ENCODE assay signal across 24 mouse cellular contexts in genomic region chr8:125957226-125957993, GRCm38 (mm10). TPM values are rescaled to one million over a fixed set of nuclear protein-coding genes. Genes with fewer than 3 reads are reported as not detected.
DNase-seq lines count a peak whose midpoint lies in the region; ATAC-seq and TF ChIP-seq lines count a peak whose summit lies in the region.
"Had no signal": no experiment of that assay in that cellular context is flagged by ENCODE, and none has a peak within 500 bp of the region (broad histone marks: within the 10 kb centered on the region; RNA-seq: fewer than 3 reads in every experiment).

No protein-coding gene starts in this region.

- H3K27me3 ChIP-seq in embryonic facial prominence, embryonic 14.5 days (replicated peaks; ENCODE audit: control insufficient read depth, insufficient read depth, low read length): peaks cover 2% of the 10 kb centered on the region; the same call in 1 of the 2 replicates
- H3K27me3 ChIP-seq in embryonic facial prominence, embryonic 10.5 days (replicated peaks; ENCODE audit: low read depth, poor library complexity, severe bottlenecking): peaks cover 15% of the 10 kb centered on the region; the same call in 1 of the 2 replicates
- no peaks in the 10 kb centered on the region for H3K27me3 ChIP-seq in lung, embryonic 14.5 days (ENCODE audit: insufficient read depth, low read length)
- peaks cover 9% of the 10 kb centered on the region for H3K27me3 ChIP-seq in neural tube, embryonic 15.5 days (replicated peaks)

- no peak for ATAC-seq in embryonic facial prominence, embryonic 14.5 days (ENCODE audit: low read depth)
- peak; percentile 44; the same call in 1 of the 2 replicates for ATAC-seq in lung, embryonic 14.5 days (ENCODE audit: insufficient read depth)
- 0 out of 2 replicates have a peak, but pooled peaks have one; percentile 43 for ATAC-seq in neural tube, embryonic 15.5 days (ENCODE audit: low FRiP score)

- H3K4me3 ChIP-seq in embryonic facial prominence, embryonic 14.5 days (ENCODE audit: low read depth, low read length): no peak overlapping the region
- H3K4me3 ChIP-seq in embryonic facial prominence, embryonic 10.5 days: no peak overlapping the region
- no peak overlapping the region for H3K4me3 ChIP-seq in lung, embryonic 14.5 days (ENCODE audit: low read depth, low read length)
- H3K4me3 ChIP-seq in neural tube, embryonic 15.5 days (replicated peaks): no peak overlapping the region
- H3K4me3 ChIP-seq: forebrain, embryonic 12.5 days; hindbrain, embryonic 15.5 days; limb, embryonic 12.5 days; midbrain, embryonic 12.5 days; neural tube, embryonic 13.5 days had no signal

- H3K27ac ChIP-seq in embryonic facial prominence, embryonic 14.5 days (replicated peaks; ENCODE audit: low read depth, low read length): no peak overlapping the region
- no peak overlapping the region for H3K27ac ChIP-seq in embryonic facial prominence, embryonic 10.5 days (replicated peaks)
- 0 out of 2 replicates have a peak overlapping the region, but pooled peaks have one; percentile 16 for H3K27ac ChIP-seq in lung, embryonic 14.5 days (ENCODE audit: low read depth)
- no peak overlapping the region for H3K27ac ChIP-seq in neural tube, embryonic 15.5 days (replicated peaks)
- H3K27ac ChIP-seq: forebrain, embryonic 12.5 days; hindbrain, embryonic 15.5 days; limb, embryonic 12.5 days; midbrain, embryonic 12.5 days; neural tube, embryonic 13.5 days; stomach, postnatal 0 days had no signal

- peaks cover 13% of the 10 kb centered on the region; the same call in 1 of the 2 replicates for H3K9me3 ChIP-seq in embryonic facial prominence, embryonic 14.5 days (ENCODE audit: control insufficient read depth, low read length)
- H3K9me3 ChIP-seq in embryonic facial prominence, embryonic 10.5 days: peaks cover 11% of the 10 kb centered on the region; the same call in 1 of the 2 replicates
- H3K9me3 ChIP-seq in lung, embryonic 14.5 days (ENCODE audit: low read depth, low read length): peaks cover 7% of the 10 kb centered on the region; the same call in 1 of the 2 replicates
- H3K9me3 ChIP-seq in neural tube, embryonic 15.5 days (replicated peaks): no peaks in the 10 kb centered on the region
- H3K9me3 ChIP-seq: hindbrain, embryonic 15.5 days; neural tube, embryonic 13.5 days had no signal

- no peak overlapping the region for H3K4me2 ChIP-seq in embryonic facial prominence, embryonic 14.5 days (ENCODE audit: low read depth, low read length)
- no peak overlapping the region for H3K4me2 ChIP-seq in lung, embryonic 14.5 days
- H3K4me2 ChIP-seq in neural tube, embryonic 15.5 days: no peak overlapping the region
- H3K4me2 ChIP-seq: forebrain, embryonic 12.5 days; hindbrain, embryonic 15.5 days; limb, embryonic 12.5 days; midbrain, embryonic 12.5 days; neural tube, embryonic 13.5 days had no signal

- H3K9ac ChIP-seq in embryonic facial prominence, embryonic 14.5 days (ENCODE audit: low read depth, low read length): no peak overlapping the region
- H3K9ac ChIP-seq in lung, embryonic 14.5 days: no peak overlapping the region
- no peak overlapping the region for H3K9ac ChIP-seq in neural tube, embryonic 15.5 days (replicated peaks)
- H3K9ac ChIP-seq: forebrain, embryonic 12.5 days; hindbrain, embryonic 15.5 days; limb, embryonic 12.5 days; midbrain, embryonic 12.5 days; neural tube, embryonic 13.5 days had no signal

- DNase-seq in embryonic facial prominence, embryonic 14.5 days (ENCODE audit: low spot score): peak; percentile 18
- no peak for DNase-seq in embryonic facial prominence, embryonic 10.5 days (ENCODE audit: low spot score)
- DNase-seq in lung, embryonic 14.5 days: peak; percentile 55
- DNase-seq in lung, postnatal 10 days: no peak
- no peak for DNase-seq in neural tube, embryonic 10.5 days (ENCODE audit: extremely low spot score, low spot score)
- no peak for DNase-seq in heart, postnatal 25 days (ENCODE audit: low spot score)
- no peak for DNase-seq in urinary bladder, postnatal 10 days (ENCODE audit: low spot score)
- DNase-seq: adrenal gland, postnatal 14 days; cerebellum, adult 9-11 months; gastrocnemius, postnatal 36 days; kidney, adult 8-10 months; kidney, postnatal 14 days; layer of hippocampus, postnatal 36 days; thymus, adult 2 months; thymus, postnatal 4 days had no signal

- H3K4me1 ChIP-seq in embryonic facial prominence, embryonic 14.5 days (ENCODE audit: control insufficient read depth, insufficient read depth, low read length): no peaks in the 10 kb centered on the region
- H3K4me1 ChIP-seq in embryonic facial prominence, embryonic 10.5 days: no peaks in the 10 kb centered on the region
- H3K4me1 ChIP-seq in lung, embryonic 14.5 days (ENCODE audit: insufficient read depth): no peaks in the 10 kb centered on the region
- peaks cover 19% of the 10 kb centered on the region for H3K4me1 ChIP-seq in neural tube, embryonic 15.5 days
- H3K4me1 ChIP-seq: forebrain, embryonic 12.5 days; midbrain, embryonic 12.5 days had no signal

- no peak for TF ChIP-seq CTCF in lung, embryonic 14.5 days (IDR thresholded peaks at IDR 0.05; ENCODE audit: low read depth)

- WGBS in embryonic facial prominence, embryonic 14.5 days: 67% methylated on average over 13 of the region's 13 CpGs
- 80% methylated on average over 13 of the region's 13 CpGs for WGBS in embryonic facial prominence, embryonic 10.5 days
- WGBS in lung, embryonic 14.5 days: 57% methylated on average over 13 of the region's 13 CpGs
- whole genome bisulfite sequencing in neural tube, embryonic 15.5 days: 48% methylated on average over 13 of the region's 13 CpGs

- no peaks in the 10 kb centered on the region for H3K36me3 ChIP-seq in embryonic facial prominence, embryonic 14.5 days (ENCODE audit: control insufficient read depth, insufficient read depth, low read length)
- no peaks in the 10 kb centered on the region for H3K36me3 ChIP-seq in embryonic facial prominence, embryonic 10.5 days (replicated peaks)
- no peaks in the 10 kb centered on the region for H3K36me3 ChIP-seq in lung, embryonic 14.5 days (ENCODE audit: insufficient read depth)
- no peaks in the 10 kb centered on the region for H3K36me3 ChIP-seq in neural tube, embryonic 15.5 days
- H3K36me3 ChIP-seq: forebrain, embryonic 12.5 days; hindbrain, embryonic 15.5 days; limb, embryonic 12.5 days; midbrain, embryonic 12.5 days; neural tube, embryonic 13.5 days had no signal

- intact Hi-C loops in heart, postnatal 25 days (cut with DNase I): no loop called here

RNA-seq across cellular contexts. Expression of gene Kcnk1, which starts 37.6 kb away (rescaled TPM):
- 25.1 and 27.3 TPM in 2 replicates for polyA plus RNA-seq in embryonic facial prominence, embryonic 14.5 days (2014; fragmentation: Nextera tagmentation; extraction: Ambion mirVana)
- polyA plus RNA-seq in embryonic facial prominence, embryonic 10.5 days (2016; fragmentation: Nextera tagmentation; extraction: Ambion mirVana): 17.0 and 17.9 TPM in 2 replicates
- 48.3 and 49.0 TPM in 2 replicates for polyA plus RNA-seq in lung, embryonic 14.5 days (2014; fragmentation: Nextera tagmentation; extraction: Ambion mirVana)
- polyA plus RNA-seq in neural tube, embryonic 15.5 days (2015; fragmentation: Nextera tagmentation; extraction: Ambion mirVana): 23.8 and 23.9 TPM in 2 replicates
- total RNA-seq in heart, postnatal 25 days (2021): under 1 TPM in 1 of 2 experiments, not detected in 1; 0.18 TPM
- total RNA-seq: hematopoietic stem cell, adult 5-6 weeks; megakaryocyte progenitor cell, adult 5-6 weeks had no signal

RNA-seq across cellular contexts. Expression of gene Map3k21, which starts 47.2 kb away (rescaled TPM):
- 0.38 and 0.64 TPM in 2 replicates for polyA plus RNA-seq in embryonic facial prominence, embryonic 14.5 days (2014; fragmentation: Nextera tagmentation; extraction: Ambion mirVana)
- 0.04 and 0.06 TPM in 2 replicates for polyA plus RNA-seq in embryonic facial prominence, embryonic 10.5 days (2016; fragmentation: Nextera tagmentation; extraction: Ambion mirVana)
- polyA plus RNA-seq in lung, embryonic 14.5 days (2014; fragmentation: Nextera tagmentation; extraction: Ambion mirVana): 4.1 and 5.3 TPM in 2 replicates
- 0.59 and 0.86 TPM in 2 replicates for polyA plus RNA-seq in neural tube, embryonic 15.5 days (2015; fragmentation: Nextera tagmentation; extraction: Ambion mirVana)
- total RNA-seq in heart, postnatal 25 days (2021): under 1 TPM; 0.60 to 0.73 TPM
- total RNA-seq: hematopoietic stem cell, adult 5-6 weeks; megakaryocyte progenitor cell, adult 5-6 weeks had no signal

RNA-seq across cellular contexts. Expression of gene Pcnx2, which starts 59.3 kb away (rescaled TPM):
- 0.43 and 0.60 TPM in 2 replicates for polyA plus RNA-seq in embryonic facial prominence, embryonic 14.5 days (2014; fragmentation: Nextera tagmentation; extraction: Ambion mirVana)
- 0.10 and 0.15 TPM in 2 replicates for polyA plus RNA-seq in embryonic facial prominence, embryonic 10.5 days (2016; fragmentation: Nextera tagmentation; extraction: Ambion mirVana)
- 0.15 TPM in 1 of 2 replicates, not detected in the other for polyA plus RNA-seq in lung, embryonic 14.5 days (2014; fragmentation: Nextera tagmentation; extraction: Ambion mirVana)
- polyA plus RNA-seq in neural tube, embryonic 15.5 days (2015; fragmentation: Nextera tagmentation; extraction: Ambion mirVana): 3.6 and 4.8 TPM in 2 replicates
- under 1 TPM; 0.44 to 0.50 TPM for total RNA-seq in heart, postnatal 25 days (2021)
- total RNA-seq: hematopoietic stem cell, adult 5-6 weeks; megakaryocyte progenitor cell, adult 5-6 weeks had no signal

Comparison
In these comparisons a context has a peak if more than half of its experiments do, and no peak if none do; other contexts are left out.
1. DNase-seq: peak in embryonic facial prominence, embryonic 14.5 days (single experiment) and lung, embryonic 14.5 days (single experiment); none in embryonic facial prominence, embryonic 10.5 days (single experiment), lung, postnatal 10 days (single experiment), neural tube, embryonic 10.5 days (single experiment), heart, postnatal 25 days (single experiment) and urinary bladder, postnatal 10 days (single experiment).